Mouse (Mus musculus): ENCODE measurements at regions not wholly inside any gene's neighbourhood (a gene's known extent, or its start where the extent isn't known, plus 50 kb on each side); places are given as distances from the start of the nearest gene placed in this dataset.

DNA sequence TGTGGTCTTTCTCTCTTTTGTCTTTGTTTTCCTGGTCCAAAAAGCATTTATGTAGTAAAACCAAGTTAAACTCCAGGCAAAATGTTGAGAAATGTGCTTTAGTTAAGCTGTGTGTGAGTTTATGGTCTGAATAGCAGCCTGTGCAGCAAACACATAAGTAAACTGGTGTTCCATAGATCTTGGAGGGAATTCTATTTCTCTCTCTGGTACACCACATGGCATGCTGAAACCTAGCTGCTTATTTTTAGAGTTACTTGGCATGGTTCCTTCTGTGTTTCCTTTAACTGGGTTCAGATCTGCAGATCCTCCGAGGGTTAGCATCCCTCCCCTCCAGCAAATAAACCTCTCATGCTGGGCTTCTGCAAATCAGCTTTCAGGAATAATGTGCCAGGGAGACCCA lies 225.1 kb downstream of the Cdca7 start:
- no peak for DNase-seq (ENCODE audit: low read depth, low spot score)
- Histone ChIP-seq H3K27ac (ENCODE audit: control insufficient read depth, low read depth, low read length) (no peak overlapping the region), H3K27me3 (ENCODE audit: control insufficient read depth in 1 of 2, insufficient read depth in 2 of 2, low read length in 2 of 2) (peaks cover 6 to 11% of the 10 kb centered on the region in 2 experiments), H3K36me3 (ENCODE audit: control insufficient read depth in 1 of 2, insufficient read depth in 2 of 2, low read length in 2 of 2) (no peaks in the 10 kb centered on the region), H3K9ac (ENCODE audit: control insufficient read depth, low read depth, low read length, poor library complexity, severe bottlenecking) (no peak overlapping the region), H3K4me3 (ENCODE audit: control insufficient read depth in 1 of 2, insufficient read depth in 1 of 2, low read depth in 2 of 2, low read length in 2 of 2) (no peak overlapping the region), H3K79me2 (ENCODE audit: control insufficient read depth, insufficient read depth, low read length, poor library complexity) (no peaks in the 10 kb centered on the region), H3K9me3 (replicated peaks; ENCODE audit: insufficient read depth, low read length) (no peaks in the 10 kb centered on the region), H3K4me1 (ENCODE audit: control insufficient read depth in 1 of 2, insufficient read depth in 2 of 2, low read length in 2 of 2) (no peaks in the 10 kb centered on the region; a peak in 1 of 4 replicates)
- TF ChIP-seq GABPA (IDR thresholded peaks at IDR 0.05; ENCODE audit: low read depth, low read length) = no peak
- TF ChIP-seq RAD21 (IDR thresholded peaks at IDR 0.05; ENCODE audit: low read depth, low read length) = no peak
- TF ChIP-seq ETS1 (IDR thresholded peaks at IDR 0.05; ENCODE audit: low read depth, low read length) = no peak
- TF ChIP-seq ZMIZ1 (IDR thresholded peaks at IDR 0.05; ENCODE audit: low read depth, low read length) = no peak
- TF ChIP-seq UBTF (IDR thresholded peaks at IDR 0.05; ENCODE audit: borderline replicate concordance, insufficient read depth, low read depth, low read length) = no peak
- TF ChIP-seq TAL1 (IDR thresholded peaks at IDR 0.05; ENCODE audit: low read length) = no peak
- TF ChIP-seq USF1 (IDR thresholded peaks at IDR 0.05; ENCODE audit: low read depth, low read length) = no peak
- TF ChIP-seq KAT2A (conservative IDR thresholded peaks at IDR 0.05; ENCODE audit: low read depth, low read length) = no peak
- no peak for TF ChIP-seq ELF1 (IDR thresholded peaks at IDR 0.05; ENCODE audit: low read depth, low read length)
- TF ChIP-seq CHD1 (IDR thresholded peaks at IDR 0.05; ENCODE audit: low read depth, low read length) = no peak
- TF ChIP-seq MYB (IDR thresholded peaks at IDR 0.05; ENCODE audit: low read depth, low read length) = no peak
- no peak for TF ChIP-seq JUND (IDR thresholded peaks at IDR 0.05; ENCODE audit: low read depth, low read length)
- TF ChIP-seq SMC3 (IDR thresholded peaks at IDR 0.05; ENCODE audit: low read depth, low read length) = no peak
- TF ChIP-seq POLR2A (IDR thresholded peaks at IDR 0.05; ENCODE audit: control insufficient read depth in 1 of 2, insufficient read depth in 1 of 2, low read depth in 1 of 2, low read length in 2 of 2, poor library complexity in 1 of 2) = no peak
- no peak for TF ChIP-seq MEF2A (IDR thresholded peaks at IDR 0.05; ENCODE audit: extremely low read depth, insufficient replicate concordance, low read depth, low read length, poor library complexity, severe bottlenecking)
- no peak for TF ChIP-seq HCFC1 (IDR thresholded peaks at IDR 0.05; ENCODE audit: low read depth, low read length)
- TF ChIP-seq SIN3A (IDR thresholded peaks at IDR 0.05; ENCODE audit: low read length) = no peak

DNA sequence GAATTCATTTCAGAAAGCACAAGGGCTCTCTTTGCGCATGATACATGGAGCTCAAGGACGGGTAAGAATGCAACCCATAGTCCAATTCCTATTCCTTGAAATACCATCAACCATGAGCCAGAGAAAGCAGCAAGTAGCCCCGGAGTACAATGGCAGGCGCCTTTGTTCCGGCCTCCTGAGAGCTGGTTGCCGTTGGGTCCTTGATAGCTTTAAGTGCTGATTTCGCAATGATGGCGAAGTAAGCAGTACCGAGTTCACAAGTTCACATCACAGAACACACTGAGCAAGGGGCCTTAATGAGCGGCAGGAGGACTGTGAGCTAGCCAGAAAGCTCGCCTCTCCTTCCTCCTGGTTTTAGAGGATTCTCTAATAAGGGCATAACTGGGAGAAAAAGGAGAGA lies 227.3 kb downstream of the Cdca7 start:
- DNase-seq (ENCODE audit: low read depth, low spot score) = no peak
- TF ChIP-seq SIN3A (IDR thresholded peaks at IDR 0.05; ENCODE audit: low read length) (no peak), MXI1 (IDR thresholded peaks at IDR 0.05; ENCODE audit: low read depth, low read length) (no peak), RCOR1 (IDR thresholded peaks at IDR 0.05; ENCODE audit: low read depth, low read length) (no peak), ZKSCAN1 (IDR thresholded peaks at IDR 0.05; ENCODE audit: low read depth, low read length) (no peak), POLR2A (IDR thresholded peaks at IDR 0.05; ENCODE audit: control insufficient read depth in 1 of 2, insufficient read depth in 1 of 2, low read depth in 1 of 2, low read length in 2 of 2, poor library complexity in 1 of 2) (no peak), MAX (IDR thresholded peaks at IDR 0.05; ENCODE audit: low read length) (no peak), EP300 (IDR thresholded peaks at IDR 0.05; ENCODE audit: low read depth in 1 of 2, low read length in 2 of 2) (no peak), NELFE (IDR thresholded peaks at IDR 0.05; ENCODE audit: low read depth, low read length) (no peak), ZC3H11A (IDR thresholded peaks at IDR 0.05; ENCODE audit: low read depth, low read length) (no peak), MYC (IDR thresholded peaks at IDR 0.05; ENCODE audit: low read depth, low read length) (no peak), TAL1 (IDR thresholded peaks at IDR 0.05; ENCODE audit: low read length) (no peak), ELF1 (IDR thresholded peaks at IDR 0.05; ENCODE audit: low read depth, low read length) (no peak), BHLHE40 (IDR thresholded peaks at IDR 0.05; ENCODE audit: borderline replicate concordance, low read depth, low read length) (no peak), MEF2A (IDR thresholded peaks at IDR 0.05; ENCODE audit: extremely low read depth, insufficient replicate concordance, low read depth, low read length, poor library complexity, severe bottlenecking) (no peak), TCF12 (IDR thresholded peaks at IDR 0.05; ENCODE audit: low read depth, low read length) (no peak), SMC3 (IDR thresholded peaks at IDR 0.05; ENCODE audit: low read depth, low read length) (no peak), USF1 (IDR thresholded peaks at IDR 0.05; ENCODE audit: low read depth, low read length) (no peak), UBTF (IDR thresholded peaks at IDR 0.05; ENCODE audit: borderline replicate concordance, insufficient read depth, low read depth, low read length) (no peak), ETS1 (IDR thresholded peaks at IDR 0.05; ENCODE audit: low read depth, low read length) (no peak)
- Histone ChIP-seq H3K9ac (ENCODE audit: control insufficient read depth, low read depth, low read length, poor library complexity, severe bottlenecking) (no peak overlapping the region), H3K4me1 (ENCODE audit: control insufficient read depth in 1 of 2, insufficient read depth in 2 of 2, low read length in 2 of 2) (no peaks in the 10 kb centered on the region; a peak in 1 of 4 replicates), H3K9me3 (replicated peaks; ENCODE audit: insufficient read depth, low read length) (no peaks in the 10 kb centered on the region), H3K79me2 (ENCODE audit: control insufficient read depth, insufficient read depth, low read length, poor library complexity) (no peaks in the 10 kb centered on the region), H3K27me3 (ENCODE audit: control insufficient read depth in 1 of 2, insufficient read depth in 2 of 2, low read length in 2 of 2) (peaks cover 3 to 9% of the 10 kb centered on the region in 2 experiments; a peak in 3 of 4 replicates), H3K4me3 (ENCODE audit: control insufficient read depth in 1 of 2, insufficient read depth in 1 of 2, low read depth in 2 of 2, low read length in 2 of 2) (no peak overlapping the region), H3K36me3 (ENCODE audit: control insufficient read depth in 1 of 2, insufficient read depth in 2 of 2, low read length in 2 of 2) (no peaks in the 10 kb centered on the region), H3K27ac (ENCODE audit: control insufficient read depth, low read depth, low read length) (no peak overlapping the region)

Measured in MEL (cell line).